Mouse (Mus musculus) hindbrain, embryonic 10.5 days (tissue): ENCODE measurements at regions not wholly inside any gene's neighbourhood (a gene's known extent, or its start where the extent isn't known, plus 50 kb on each side); places are given as distances from the start of the nearest gene placed in this dataset.

Experiments used
- DNase-seq: peaks from one replicate; pipeline ENCODE4 v3.0.0-alpha.2; 2017; ENCODE audit warnings: low spot score
- H3K27ac ChIP-seq: fragments of 300-500 bp; sonication (generic); 2 replicates; pipeline ENCODE4 v1.5.1; 2016; ENCODE audit warnings: mild to moderate bottlenecking, moderate library complexity
- H3K27me3 ChIP-seq: fragments of 300-500 bp; sonication (generic); 2 replicates; pipeline ENCODE4 v1.6.1; 2016; ENCODE audit warnings: mild to moderate bottlenecking; ENCODE audit not compliant: poor library complexity, insufficient read depth, severe bottlenecking
- H3K36me3 ChIP-seq: fragments of 300-500 bp; sonication (generic); 2 replicates; pipeline ENCODE4 v1.6.1; 2016; ENCODE audit warnings: mild to moderate bottlenecking, moderate library complexity
- H3K4me1 ChIP-seq: fragments of 300-500 bp; sonication (generic); replicated peaks from 2 replicates; pipeline ENCODE4 v1.6.1; 2016; ENCODE audit warnings: mild to moderate bottlenecking
- H3K4me3 ChIP-seq: fragments of 300-500 bp; sonication (generic); 2 replicates; pipeline ENCODE4 v1.5.1; 2016; ENCODE audit warnings: mild to moderate bottlenecking, moderate library complexity
- H3K9me3 ChIP-seq: fragments of 300-500 bp; sonication (generic); 2 replicates; pipeline ENCODE4 v1.6.1; 2016; ENCODE audit warnings: mild to moderate bottlenecking, moderate library complexity
- WGBS: fragments of 180-500 bp; shearing (Covaris S2); methylation state at CpG from one replicate; pipeline ENCODE4 v1.1.7; 2016; 5-methylcytosine and 5-hydroxymethylcytosine counted together

GRCm38 (mm10) chr2:166242786-166243521 lies 87.5 kb upstream of the Sulf2 start:
- no peak for DNase-seq
- H3K36me3 ChIP-seq: peaks cover 10% of the 10 kb centered on the region; the same call in 1 of the 2 replicates
- H3K27ac ChIP-seq: peak overlapping the region; percentile 62
- H3K4me3 ChIP-seq: no peak overlapping the region
- 73% methylated on average over 14 of the region's 14 CpGs for WGBS
- peaks cover 18% of the 10 kb centered on the region for H3K9me3 ChIP-seq
- H3K4me1 ChIP-seq: peaks cover 51% of the 10 kb centered on the region
- H3K27me3 ChIP-seq: 0 out of 2 replicates have a peak, but pooled peaks cover 11% of the 10 kb centered on the region

GRCm38 (mm10) chr2:166241310-166241709 lies 85.8 kb upstream of the Sulf2 start:
- Histone ChIP-seq H3K9me3 (peaks cover 18% of the 10 kb centered on the region), H3K36me3 (peaks cover 10% of the 10 kb centered on the region; the same call in 1 of the 2 replicates), H3K27me3 (peaks cover 4% of the 10 kb centered on the region), H3K4me3 (no peak overlapping the region), H3K27ac (peak overlapping the region; percentile 51; the same call in 1 of the 2 replicates), H3K4me1 (peaks cover 60% of the 10 kb centered on the region)
- no peak for DNase-seq
- 97% methylated on average over 3 of the region's 3 CpGs for WGBS

GRCm38 (mm10) chr2:166240056-166240455 lies 84.6 kb upstream of the Sulf2 start:
- Histone ChIP-seq H3K27ac (0 out of 2 replicates have a peak overlapping the region, but pooled peaks have one; percentile 2), H3K36me3 (peaks cover 10% of the 10 kb centered on the region; the same call in 1 of the 2 replicates), H3K9me3 (peaks cover 18% of the 10 kb centered on the region), H3K4me1 (peaks cover 56% of the 10 kb centered on the region), H3K4me3 (no peak overlapping the region), H3K27me3 (peaks cover 14% of the 10 kb centered on the region)
- WGBS: 88% methylated on average over 4 of the region's 4 CpGs
- DNase-seq: no peak

- H3K36me3 ChIP-seq: peaks cover 10% of the 10 kb centered on the region; the same call in 1 of the 2 replicates
- whole genome bisulfite sequencing: 26% methylated on average over 13 of the region's 13 CpGs
- peak overlapping the region; percentile 84 for H3K27ac ChIP-seq
- DNase-seq: peak; percentile 86
- peaks cover 32% of the 10 kb centered on the region for H3K27me3 ChIP-seq
- H3K4me1 ChIP-seq: peaks cover 54% of the 10 kb centered on the region
- peaks cover 18% of the 10 kb centered on the region for H3K9me3 ChIP-seq
- H3K4me3 ChIP-seq: no peak overlapping the region
Measured at GRCm38 (mm10) chr2:166237554-166238269, 82.2 kb upstream of the Sulf2 start.

- H3K4me3 ChIP-seq: no peak overlapping the region
- H3K36me3 ChIP-seq: peaks cover 10% of the 10 kb centered on the region; the same call in 1 of the 2 replicates
- H3K4me1 ChIP-seq: peaks cover 58% of the 10 kb centered on the region
- DNase-seq: no peak
- WGBS: 90% methylated on average over 5 of the region's 5 CpGs
- peak overlapping the region; percentile 84; the same call in 1 of the 2 replicates for H3K27ac ChIP-seq
- H3K9me3 ChIP-seq: peaks cover 16% of the 10 kb centered on the region
- H3K27me3 ChIP-seq: peaks cover 36% of the 10 kb centered on the region
Measured at GRCm38 (mm10) chr2:166236102-166236501, 80.6 kb upstream of the Sulf2 start.

GRCm38 (mm10) chr2:166234579-166235212 lies 79.2 kb upstream of the Sulf2 start:
- WGBS: 81% methylated on average over 7 of the region's 7 CpGs
- peaks cover 48% of the 10 kb centered on the region for H3K27me3 ChIP-seq

GRCm38 (mm10) chr2:166233246-166233645 lies 77.8 kb upstream of the Sulf2 start:
- Histone ChIP-seq H3K4me1 (peaks cover 70% of the 10 kb centered on the region), H3K36me3 (no peaks in the 10 kb centered on the region), H3K9me3 (no peaks in the 10 kb centered on the region), H3K27ac (peak overlapping the region; percentile 72), H3K27me3 (peaks cover 61% of the 10 kb centered on the region), H3K4me3 (no peak overlapping the region)
- no peak for DNase-seq
- WGBS: 80% methylated on average over 1 of the region's 1 CpGs

More at GRCm38 (mm10) chr2:166234579-166235212, 79.2 kb upstream of the Sulf2 start:
- Histone ChIP-seq H3K27ac (0 out of 2 replicates have a peak overlapping the region, but pooled peaks have one; percentile 35), H3K36me3 (no peaks in the 10 kb centered on the region), H3K9me3 (0 out of 2 replicates have a peak, but pooled peaks cover 2% of the 10 kb centered on the region), H3K4me3 (no peak overlapping the region), H3K4me1 (peaks cover 69% of the 10 kb centered on the region)
- DNase-seq: no peak

GRCm38 (mm10) chr2:166232376-166232775 lies 76.9 kb upstream of the Sulf2 start:
- H3K4me3 ChIP-seq: no peak overlapping the region
- WGBS: 55% methylated on average over 3 of the region's 3 CpGs
- no peaks in the 10 kb centered on the region for H3K36me3 ChIP-seq
- DNase-seq: no peak
- H3K4me1 ChIP-seq: peaks cover 70% of the 10 kb centered on the region
- H3K27ac ChIP-seq: peak overlapping the region; percentile 72
- H3K9me3 ChIP-seq: no peaks in the 10 kb centered on the region
- peaks cover 63% of the 10 kb centered on the region for H3K27me3 ChIP-seq

- WGBS: 83% methylated on average over 6 of the region's 6 CpGs
- Histone ChIP-seq H3K36me3 (no peaks in the 10 kb centered on the region), H3K27ac (peak overlapping the region; percentile 2; the same call in 1 of the 2 replicates), H3K27me3 (peaks cover 54% of the 10 kb centered on the region), H3K9me3 (no peaks in the 10 kb centered on the region), H3K4me3 (no peak overlapping the region), H3K4me1 (peaks cover 67% of the 10 kb centered on the region)
- no peak for DNase-seq
Measured at GRCm38 (mm10) chr2:166230617-166231016, 75.2 kb upstream of the Sulf2 start.

- H3K27ac ChIP-seq: no peak overlapping the region; the same call in 1 of the 2 replicates
- 90% methylated on average over 6 of the region's 6 CpGs for WGBS
Measured at GRCm38 (mm10) chr2:166228356-166228755, 72.9 kb upstream of the Sulf2 start.

GRCm38 (mm10) chr2:166227496-166227895 lies 72.0 kb upstream of the Sulf2 start:
- H3K4me3 ChIP-seq: no peak overlapping the region
- H3K36me3 ChIP-seq: no peaks in the 10 kb centered on the region
- peak overlapping the region; percentile 77 for H3K27ac ChIP-seq
- 42% methylated on average over 5 of the region's 5 CpGs for WGBS
- H3K27me3 ChIP-seq: peaks cover 52% of the 10 kb centered on the region
- no peak for DNase-seq
- H3K4me1 ChIP-seq: peaks cover 53% of the 10 kb centered on the region
- 0 out of 2 replicates have a peak, but pooled peaks cover 5% of the 10 kb centered on the region for H3K9me3 ChIP-seq

More at GRCm38 (mm10) chr2:166228356-166228755, 72.9 kb upstream of the Sulf2 start:
- Histone ChIP-seq H3K36me3 (no peaks in the 10 kb centered on the region), H3K9me3 (0 out of 2 replicates have a peak, but pooled peaks cover 5% of the 10 kb centered on the region), H3K27me3 (peaks cover 50% of the 10 kb centered on the region), H3K4me3 (no peak overlapping the region), H3K4me1 (peaks cover 60% of the 10 kb centered on the region)
- no peak for DNase-seq

- 7% methylated on average over 3 of the region's 3 CpGs for WGBS
- DNase-seq: peak; percentile 66
- peak overlapping the region; percentile 77 for H3K27ac ChIP-seq
Measured at GRCm38 (mm10) chr2:166226929-166227328, 71.5 kb upstream of the Sulf2 start.

More at GRCm38 (mm10) chr2:166226929-166227328, 71.5 kb upstream of the Sulf2 start:
- Histone ChIP-seq H3K9me3 (0 out of 2 replicates have a peak, but pooled peaks cover 5% of the 10 kb centered on the region), H3K4me1 (peaks cover 51% of the 10 kb centered on the region), H3K4me3 (no peak overlapping the region), H3K36me3 (no peaks in the 10 kb centered on the region), H3K27me3 (peaks cover 58% of the 10 kb centered on the region)
